Mouse (Mus musculus) kidney, adult 9 months (tissue): ENCODE measurements at regions not wholly inside any gene's neighbourhood (a gene's known extent, or its start where the extent isn't known, plus 50 kb on each side); places are given as distances from the start of the nearest gene placed in this dataset.

Experiments
- DNase-seq: peaks from one replicate; pipeline ENCODE4 v3.0.0; 2022

- DNase-seq: no peak
Measured at GRCm38 (mm10) chr9:101439856-101440255, 188.3 kb upstream of the Ppp2r3a start.

GRCm38 (mm10) chr9:101438564-101439180 lies 187.1 kb upstream of the Ppp2r3a start:
- DNase-seq: no peak

GRCm38 (mm10) chr9:101424974-101425670 lies 173.5 kb upstream of the Ppp2r3a start:
- DNase-seq: no peak

- no peak for DNase-seq
Measured at GRCm38 (mm10) chr9:101423041-101423440, 171.4 kb upstream of the Ppp2r3a start.

GRCm38 (mm10) chr9:101422006-101422405 lies 170.4 kb upstream of the Ppp2r3a start:
- no peak for DNase-seq

GRCm38 (mm10) chr9:101421136-101421535 lies 169.5 kb upstream of the Ppp2r3a start:
- DNase-seq: no peak

GRCm38 (mm10) chr9:101420181-101420580 lies 168.6 kb upstream of the Ppp2r3a start:
- DNase-seq: no peak

- no peak for DNase-seq
Measured at GRCm38 (mm10) chr9:101417660-101418059, 166.1 kb upstream of the Ppp2r3a start.

- DNase-seq: no peak
Measured at GRCm38 (mm10) chr9:101416321-101416720, 164.7 kb upstream of the Ppp2r3a start.

- no peak for DNase-seq
Measured at GRCm38 (mm10) chr9:101413071-101413633, 161.6 kb upstream of the Ppp2r3a start.

- no peak for DNase-seq
Measured at GRCm38 (mm10) chr9:101411951-101412350, 160.4 kb upstream of the Ppp2r3a start.

GRCm38 (mm10) chr9:101411532-101411880 lies 159.9 kb upstream of the Ppp2r3a start:
- DNase-seq: no peak

GRCm38 (mm10) chr9:101410783-101411531 lies 159.4 kb upstream of the Ppp2r3a start:
- no peak for DNase-seq

GRCm38 (mm10) chr9:101410348-101410747 lies 158.8 kb upstream of the Ppp2r3a start:
- no peak for DNase-seq

GRCm38 (mm10) chr9:101408116-101408515 lies 156.5 kb upstream of the Ppp2r3a start:
- no peak for DNase-seq

GRCm38 (mm10) chr9:101407141-101407540 lies 155.5 kb upstream of the Ppp2r3a start:
- DNase-seq: no peak

GRCm38 (mm10) chr9:101404441-101405081 lies 153.0 kb upstream of the Ppp2r3a start:
- no peak for DNase-seq

GRCm38 (mm10) chr9:101404034-101404433 lies 152.4 kb upstream of the Ppp2r3a start:
- DNase-seq: no peak

GRCm38 (mm10) chr9:101402544-101403194 lies 151.1 kb upstream of the Ppp2r3a start:
- DNase-seq: no peak

GRCm38 (mm10) chr9:101401416-101401815 lies 149.8 kb upstream of the Ppp2r3a start:
- no peak for DNase-seq

- peak; percentile 21 for DNase-seq
Measured at GRCm38 (mm10) chr9:101398858-101399257, 147.3 kb upstream of the Ppp2r3a start.

- DNase-seq: peak; percentile 17
Measured at GRCm38 (mm10) chr9:101369380-101369779, 117.8 kb upstream of the Ppp2r3a start.

- no peak for DNase-seq
Measured at GRCm38 (mm10) chr9:101356607-101357006, 105.0 kb upstream of the Ppp2r3a start.
